Mouse (Mus musculus) kidney, postnatal 0 days (tissue): Measurements from ENCODE around the gene Nosip. TPM values are rescaled to one million over a fixed set of nuclear protein-coding genes. Genes with fewer than 3 reads are reported as not detected.

Experiments
- ATAC-seq: fragments of 200-750 bp; cut with Nextera tagmentation; replicated peaks from 2 replicates; pipeline ENCODE4 v1.8.0; 2017; ENCODE audit warnings: low read depth, moderate number of reproducible peaks, moderate TSS enrichment, moderate library complexity; ENCODE audit not compliant: low FRiP score
- DNase-seq: peaks from one replicate; pipeline ENCODE4 v3.0.0-alpha.2; 2016; ENCODE audit warnings: low spot score
- H3K27ac ChIP-seq: fragments of 300-500 bp; sonication (generic); 2 replicates; pipeline ENCODE4 v1.5.1; 2014; ENCODE audit warnings: mild to moderate bottlenecking
- H3K27me3 ChIP-seq: fragments of 300-500 bp; sonication (generic); 2 replicates; pipeline ENCODE4 v1.6.1; 2014; ENCODE audit warnings: low read length, mixed read lengths; ENCODE audit not compliant: insufficient read depth
- H3K36me3 ChIP-seq: fragments of 300-500 bp; sonication (generic); 2 replicates; pipeline ENCODE4 v1.6.1; 2014; ENCODE audit warnings: low read length, mixed read lengths; ENCODE audit not compliant: insufficient read depth
- H3K4me1 ChIP-seq: fragments of 300-500 bp; sonication (generic); replicated peaks from 2 replicates; pipeline ENCODE4 v1.6.1; 2014; ENCODE audit warnings: antibody characterized with exemption, low read length, mixed read lengths; ENCODE audit not compliant: insufficient read depth
- H3K4me2 ChIP-seq: fragments of 300-500 bp; sonication (generic); 2 replicates; pipeline ENCODE4 v1.6.1; 2014; ENCODE audit warnings: mild to moderate bottlenecking, low read length, moderate library complexity, mixed read lengths
- H3K4me3 ChIP-seq: fragments of 300-500 bp; sonication (generic); replicated peaks from 2 replicates; pipeline ENCODE4 v1.5.1; 2014; ENCODE audit warnings: low read depth, low read length
- H3K9ac ChIP-seq: fragments of 300-500 bp; sonication (generic); 2 replicates; pipeline ENCODE4 v1.6.1; 2014; ENCODE audit warnings: low read depth, low read length
- H3K9me3 ChIP-seq: fragments of 300-500 bp; sonication (generic); replicated peaks from 2 replicates; pipeline ENCODE4 v1.6.1; 2016; ENCODE audit warnings: low read length, inconsistent platforms, mixed read lengths
- CTCF ChIP-seq: IDR thresholded peaks from 2 replicates; pipeline ENCODE4 v1.5.1; 2016; ENCODE audit warnings: antibody characterized with exemption, low read depth, mild to moderate bottlenecking, moderate library complexity
- WGBS: fragments of 180-500 bp; shearing (Covaris S2); extraction: QIAGEN DNeasy Blood & Tissue Kit; methylation state at CpG from one replicate; pipeline ENCODE4 v1.1.7; 2014; 5-methylcytosine and 5-hydroxymethylcytosine counted together
- polyA plus RNA-seq: library from polyadenylated mRNA; unstranded; fragments of >200 nt; fragmentation: Nextera tagmentation; extraction: Ambion mirVana; gene quantifications from 2 replicates; pipeline ENCODE4 v1.2.1, GENCODE M21; 2015

Nosip gene
- polyA plus RNA-seq, 1 experiment from 2014 or later = 65.0 TPM

GRCm38 (mm10) chr7:45030857-45031256 lies 31.4 kb upstream of the Nosip start:
- H3K4me3 ChIP-seq = no peak overlapping the region
- H3K9ac ChIP-seq = no peak overlapping the region

GRCm38 (mm10) chr7:45033722-45034359 lies 28.4 kb upstream of the Nosip start:
- Histone ChIP-seq H3K4me2 (no peak overlapping the region), H3K27ac (no peak overlapping the region), H3K9ac (no peak overlapping the region), H3K36me3 (peaks cover 89% of the 10 kb centered on the region), H3K4me1 (no peaks in the 10 kb centered on the region), H3K4me3 (no peak overlapping the region), H3K27me3 (no peaks in the 10 kb centered on the region), H3K9me3 (no peaks in the 10 kb centered on the region)
- TF ChIP-seq CTCF = no peak; the same call in 1 of the 2 replicates
- DNase-seq (no peak), ATAC-seq (no peak)
- WGBS = 95% methylated on average over 19 of the region's 19 CpGs

More at GRCm38 (mm10) chr7:45030857-45031256, 31.4 kb upstream of the Nosip start:
- TF ChIP-seq CTCF = no peak
- no peaks in the 10 kb centered on the region for H3K27me3 ChIP-seq
- H3K4me1 ChIP-seq = no peaks in the 10 kb centered on the region
- WGBS = 94% methylated on average over 8 of the region's 8 CpGs
- ATAC-seq (no peak), DNase-seq (no peak)
- no peak overlapping the region for H3K4me2 ChIP-seq
- no peaks in the 10 kb centered on the region for H3K9me3 ChIP-seq
- no peak overlapping the region for H3K27ac ChIP-seq
- peaks cover 86% of the 10 kb centered on the region for H3K36me3 ChIP-seq

- 86% methylated on average over 3 of the region's 3 CpGs for WGBS
- no peak for TF ChIP-seq CTCF
Observed at GRCm38 (mm10) chr7:45035631-45036030, 26.6 kb upstream of the Nosip start.

GRCm38 (mm10) chr7:45036702-45037101 lies 25.5 kb upstream of the Nosip start:
- no peaks in the 10 kb centered on the region for H3K9me3 ChIP-seq
- ATAC-seq = no peak
- DNase-seq = no peak
- no peak overlapping the region for H3K9ac ChIP-seq
- peaks cover 85% of the 10 kb centered on the region for H3K36me3 ChIP-seq
- TF ChIP-seq CTCF = no peak
- no peak overlapping the region for H3K4me2 ChIP-seq
- no peaks in the 10 kb centered on the region for H3K27me3 ChIP-seq
- H3K4me3 ChIP-seq = no peak overlapping the region
- H3K27ac ChIP-seq = no peak overlapping the region
- WGBS = 77% methylated on average over 11 of the region's 11 CpGs
- H3K4me1 ChIP-seq = no peaks in the 10 kb centered on the region

More at GRCm38 (mm10) chr7:45035631-45036030, 26.6 kb upstream of the Nosip start:
- H3K27ac ChIP-seq = no peak overlapping the region
- no peaks in the 10 kb centered on the region for H3K27me3 ChIP-seq
- H3K4me2 ChIP-seq = no peak overlapping the region
- H3K9ac ChIP-seq = no peak overlapping the region
- DNase-seq (no peak), ATAC-seq (no peak)
- H3K9me3 ChIP-seq = no peaks in the 10 kb centered on the region
- peaks cover 85% of the 10 kb centered on the region for H3K36me3 ChIP-seq
- H3K4me1 ChIP-seq = no peaks in the 10 kb centered on the region
- no peak overlapping the region for H3K4me3 ChIP-seq

GRCm38 (mm10) chr7:45037720-45038361 lies 24.4 kb upstream of the Nosip start:
- ATAC-seq (no peak; the same call in 1 of the 2 replicates), DNase-seq (peak; percentile 71)
- peaks cover 85% of the 10 kb centered on the region for H3K36me3 ChIP-seq
- no peak overlapping the region for H3K9ac ChIP-seq
- peak; percentile 79 for TF ChIP-seq CTCF
- no peak overlapping the region for H3K4me2 ChIP-seq
- H3K27me3 ChIP-seq = no peaks in the 10 kb centered on the region
- WGBS = 66% methylated on average over 7 of the region's 7 CpGs
- peak overlapping the region; percentile 5; the same call in 1 of the 2 replicates for H3K27ac ChIP-seq
- H3K4me1 ChIP-seq = no peaks in the 10 kb centered on the region
- H3K9me3 ChIP-seq = no peaks in the 10 kb centered on the region
- no peak overlapping the region for H3K4me3 ChIP-seq

GRCm38 (mm10) chr7:45038411-45038810 lies 23.8 kb upstream of the Nosip start:
- no peak overlapping the region for H3K4me2 ChIP-seq
- no peak for TF ChIP-seq CTCF

More at GRCm38 (mm10) chr7:45038411-45038810, 23.8 kb upstream of the Nosip start:
- Histone ChIP-seq H3K9me3 (no peaks in the 10 kb centered on the region), H3K4me1 (no peaks in the 10 kb centered on the region), H3K4me3 (no peak overlapping the region), H3K27me3 (no peaks in the 10 kb centered on the region), H3K36me3 (peaks cover 84% of the 10 kb centered on the region), H3K27ac (no peak overlapping the region), H3K9ac (no peak overlapping the region)
- no peak for ATAC-seq
- 94% methylated on average over 9 of the region's 9 CpGs for WGBS
- no peak for DNase-seq
